Comparison of ENCODE assay signal across 15 mouse cellular contexts in the genomic region with DNA sequence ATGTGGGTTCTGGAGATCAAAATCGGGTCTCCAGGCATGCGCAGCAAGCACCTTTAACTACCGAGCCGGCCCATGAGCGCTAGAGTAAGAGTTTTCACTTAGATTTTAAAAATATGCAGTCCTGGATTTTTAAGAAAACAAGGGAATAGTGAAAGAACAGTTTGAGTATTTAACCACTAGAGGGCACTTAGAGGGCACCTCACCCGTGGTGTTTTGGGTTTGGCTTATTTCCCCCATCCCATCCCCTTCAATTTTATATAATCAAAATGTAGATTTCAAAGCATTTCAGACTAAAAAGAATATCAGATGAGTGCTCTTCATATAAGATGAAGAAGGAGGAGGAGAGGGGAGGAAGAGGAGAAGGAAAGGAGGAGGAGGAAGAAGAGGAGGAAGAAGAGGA. TPM values are rescaled to one million over a fixed set of nuclear protein-coding genes. Genes with fewer than 3 reads are reported as not detected.
DNase-seq lines count a peak whose midpoint lies in the region; ATAC-seq and TF ChIP-seq lines count a peak whose summit lies in the region.
"Had no signal": no experiment of that assay in that cellular context is flagged by ENCODE, and none has a peak within 500 bp of the region (broad histone marks: within the 10 kb centered on the region; RNA-seq: fewer than 3 reads in every experiment).

No protein-coding gene starts in this region.

- H3K27ac ChIP-seq in hindbrain, embryonic 14.5 days = no peak overlapping the region
- no peak overlapping the region for H3K27ac ChIP-seq in hindbrain, embryonic 13.5 days
- no peak overlapping the region for H3K27ac ChIP-seq in midbrain, postnatal 0 days (ENCODE audit: low read depth, low read length)
- no peak overlapping the region for H3K27ac ChIP-seq in midbrain, embryonic 15.5 days
- H3K27ac ChIP-seq: forebrain, embryonic 12.5 days; hindbrain, embryonic 10.5 days; limb, embryonic 15.5 days; neural tube, embryonic 15.5 days had no signal

- no peaks in the 10 kb centered on the region for H3K36me3 ChIP-seq in hindbrain, embryonic 14.5 days (replicated peaks; ENCODE audit: control insufficient read depth, insufficient read depth)
- H3K36me3 ChIP-seq in hindbrain, embryonic 13.5 days = no peaks in the 10 kb centered on the region
- no peaks in the 10 kb centered on the region for H3K36me3 ChIP-seq in midbrain, postnatal 0 days (ENCODE audit: insufficient read depth, low read length)
- H3K36me3 ChIP-seq in midbrain, embryonic 15.5 days (replicated peaks) = no peaks in the 10 kb centered on the region
- H3K36me3 ChIP-seq: forebrain, embryonic 12.5 days; hindbrain, embryonic 10.5 days; limb, embryonic 15.5 days; neural tube, embryonic 15.5 days had no signal

- ATAC-seq in hindbrain, embryonic 14.5 days (ENCODE audit: low FRiP score) = no peak
- no peak for ATAC-seq in hindbrain, embryonic 13.5 days (ENCODE audit: low FRiP score)
- ATAC-seq in midbrain, postnatal 0 days (ENCODE audit: low FRiP score) = no peak
- ATAC-seq in midbrain, embryonic 15.5 days (replicated peaks) = no peak
- ATAC-seq in common myeloid progenitor, adult 5-6 weeks (replicated peaks; ENCODE audit: low read depth, poor library complexity, severe bottlenecking) = peak; percentile 63; the same call in 1 of the 2 replicates

- TF ChIP-seq CTCF in midbrain, postnatal 0 days (IDR thresholded peaks at IDR 0.05) = peak; percentile 68

- no peaks in the 10 kb centered on the region for H3K9me3 ChIP-seq in hindbrain, embryonic 14.5 days (ENCODE audit: control insufficient read depth, low read length)
- no peaks in the 10 kb centered on the region for H3K9me3 ChIP-seq in hindbrain, embryonic 13.5 days
- H3K9me3 ChIP-seq in midbrain, postnatal 0 days (ENCODE audit: low read length) = no peaks in the 10 kb centered on the region
- H3K9me3 ChIP-seq in midbrain, embryonic 15.5 days = no peaks in the 10 kb centered on the region
- H3K9me3 ChIP-seq: forebrain, embryonic 12.5 days; hindbrain, embryonic 10.5 days; limb, embryonic 15.5 days; neural tube, embryonic 15.5 days had no signal

- no peak overlapping the region for H3K4me3 ChIP-seq in hindbrain, embryonic 14.5 days (replicated peaks; ENCODE audit: low read length)
- no peak overlapping the region for H3K4me3 ChIP-seq in hindbrain, embryonic 13.5 days
- no peak overlapping the region for H3K4me3 ChIP-seq in midbrain, postnatal 0 days (ENCODE audit: low read depth, low read length)
- no peak overlapping the region for H3K4me3 ChIP-seq in midbrain, embryonic 15.5 days
- H3K4me3 ChIP-seq: forebrain, embryonic 12.5 days; hindbrain, embryonic 10.5 days; limb, embryonic 15.5 days; megakaryocyte, embryonic 14.5 days; neural tube, embryonic 15.5 days had no signal

- H3K9ac ChIP-seq in hindbrain, embryonic 14.5 days = no peak overlapping the region
- H3K9ac ChIP-seq in hindbrain, embryonic 13.5 days = no peak overlapping the region
- H3K9ac ChIP-seq in midbrain, postnatal 0 days (replicated peaks; ENCODE audit: low read length, poor library complexity, severe bottlenecking) = no peak overlapping the region
- H3K9ac ChIP-seq in midbrain, embryonic 15.5 days = no peak overlapping the region
- H3K9ac ChIP-seq: forebrain, embryonic 12.5 days; limb, embryonic 15.5 days; neural tube, embryonic 15.5 days had no signal

- DNase-seq in hindbrain, embryonic 14.5 days (ENCODE audit: low spot score) = peak; percentile 59
- DNase-seq in midbrain, postnatal 0 days (ENCODE audit: low spot score) = no peak
- DNase-seq in right cerebral cortex, adult 18-20 months = no peak
- DNase-seq in adrenal gland, postnatal 25 days = no peak
- DNase-seq in heart, postnatal 14 days = no peak
- DNase-seq: embryo, embryonic 11 days; kidney, postnatal 4 days had no signal

- intact Hi-C loops in heart, postnatal 14 days (cut with DNase I) = loop anchor here (5.0 kb wide), 1 partner anchor 163 kb away; no protein-coding TSS in a partner anchor

- H3K4me1 ChIP-seq in hindbrain, embryonic 14.5 days (replicated peaks; ENCODE audit: control insufficient read depth, insufficient read depth, low read length) = no peaks in the 10 kb centered on the region
- H3K4me1 ChIP-seq in hindbrain, embryonic 13.5 days (replicated peaks) = no peaks in the 10 kb centered on the region
- H3K4me1 ChIP-seq in midbrain, postnatal 0 days (ENCODE audit: insufficient read depth, low read length) = no peaks in the 10 kb centered on the region
- no peaks in the 10 kb centered on the region for H3K4me1 ChIP-seq in midbrain, embryonic 15.5 days
- H3K4me1 ChIP-seq: forebrain, embryonic 12.5 days; hindbrain, embryonic 10.5 days; limb, embryonic 15.5 days; megakaryocyte, embryonic 14.5 days; neural tube, embryonic 15.5 days had no signal

- no peak overlapping the region for H3K4me2 ChIP-seq in hindbrain, embryonic 14.5 days (replicated peaks)
- no peak overlapping the region for H3K4me2 ChIP-seq in hindbrain, embryonic 13.5 days
- no peak overlapping the region for H3K4me2 ChIP-seq in midbrain, postnatal 0 days (ENCODE audit: low read depth, low read length, poor library complexity, severe bottlenecking)
- no peak overlapping the region for H3K4me2 ChIP-seq in midbrain, embryonic 15.5 days
- H3K4me2 ChIP-seq: forebrain, embryonic 12.5 days; limb, embryonic 15.5 days; neural tube, embryonic 15.5 days had no signal

- H3K27me3 ChIP-seq in hindbrain, embryonic 14.5 days (ENCODE audit: control insufficient read depth, insufficient read depth, low read length) = no peaks in the 10 kb centered on the region
- no peaks in the 10 kb centered on the region for H3K27me3 ChIP-seq in hindbrain, embryonic 13.5 days
- H3K27me3 ChIP-seq in midbrain, postnatal 0 days (ENCODE audit: insufficient read depth, low read length) = no peaks in the 10 kb centered on the region
- H3K27me3 ChIP-seq in midbrain, embryonic 15.5 days (replicated peaks) = no peaks in the 10 kb centered on the region
- H3K27me3 ChIP-seq: forebrain, embryonic 12.5 days; limb, embryonic 15.5 days; megakaryocyte, embryonic 14.5 days; neural tube, embryonic 15.5 days had no signal

- 46% methylated on average over 6 of the region's 6 CpGs for WGBS in hindbrain, embryonic 14.5 days
- WGBS in hindbrain, embryonic 13.5 days = 52% methylated on average over 6 of the region's 6 CpGs
- 47% methylated on average over 6 of the region's 6 CpGs for WGBS in midbrain, postnatal 0 days
- WGBS in midbrain, embryonic 15.5 days = 48% methylated on average over 6 of the region's 6 CpGs

RNA-seq across cellular contexts. Expression of a gene that starts 22.0 kb away (rescaled TPM):
- 117 and 119 TPM in 2 replicates for polyA plus RNA-seq in hindbrain, embryonic 14.5 days (2014; fragmentation: Nextera tagmentation; extraction: Ambion mirVana)
- 156 and 158 TPM in 2 replicates for polyA plus RNA-seq in hindbrain, embryonic 13.5 days (2015; fragmentation: Nextera tagmentation; extraction: Ambion mirVana)
- total RNA-seq in midbrain, postnatal 0 days (2014; rRNA removed) = 37.8 and 51.2 TPM in 2 replicates
- polyA plus RNA-seq in midbrain, postnatal 0 days (2015; fragmentation: Nextera tagmentation; extraction: Ambion mirVana) = 116 and 138 TPM in 2 replicates
- polyA plus RNA-seq in midbrain, embryonic 15.5 days (2015; fragmentation: Nextera tagmentation; extraction: Ambion mirVana) = 115 and 129 TPM in 2 replicates
- total RNA-seq in common myeloid progenitor, adult 5-6 weeks (2017) = 204 and 227 TPM in 2 replicates
- total RNA-seq in adrenal gland, postnatal 25 days (2021) = 63.2 and 63.6 TPM in 2 replicates
- total RNA-seq in heart, postnatal 14 days (2021) = 10 to 100 TPM; 34.2 to 39.0 TPM

RNA-seq across cellular contexts. Expression of a gene that starts 25.6 kb away (rescaled TPM):
- 8.6 and 8.7 TPM in 2 replicates for polyA plus RNA-seq in hindbrain, embryonic 14.5 days (2014; fragmentation: Nextera tagmentation; extraction: Ambion mirVana)
- 2.7 and 3.1 TPM in 2 replicates for polyA plus RNA-seq in hindbrain, embryonic 13.5 days (2015; fragmentation: Nextera tagmentation; extraction: Ambion mirVana)
- 29.5 and 32.3 TPM in 2 replicates for total RNA-seq in midbrain, postnatal 0 days (2014; rRNA removed)
- 6.1 and 6.5 TPM in 2 replicates for polyA plus RNA-seq in midbrain, postnatal 0 days (2015; fragmentation: Nextera tagmentation; extraction: Ambion mirVana)
- polyA plus RNA-seq in midbrain, embryonic 15.5 days (2015; fragmentation: Nextera tagmentation; extraction: Ambion mirVana) = 5.1 and 5.3 TPM in 2 replicates
- total RNA-seq in common myeloid progenitor, adult 5-6 weeks (2017) = 7.8 and 11.7 TPM in 2 replicates
- total RNA-seq in adrenal gland, postnatal 25 days (2021) = 6.8 and 8.6 TPM in 2 replicates
- total RNA-seq in heart, postnatal 14 days (2021) = 10 to 100 TPM; 48.8 to 50.6 TPM
